Mouse (Mus musculus): ENCODE measurements around the gene Stk10.

Gene Stk10

GRCm38 (mm10) chr11:32568060-32568459 is 35.0 kb downstream of the Stk10 start:
- DNase-seq (ENCODE audit: low spot score): no peak

DNA sequence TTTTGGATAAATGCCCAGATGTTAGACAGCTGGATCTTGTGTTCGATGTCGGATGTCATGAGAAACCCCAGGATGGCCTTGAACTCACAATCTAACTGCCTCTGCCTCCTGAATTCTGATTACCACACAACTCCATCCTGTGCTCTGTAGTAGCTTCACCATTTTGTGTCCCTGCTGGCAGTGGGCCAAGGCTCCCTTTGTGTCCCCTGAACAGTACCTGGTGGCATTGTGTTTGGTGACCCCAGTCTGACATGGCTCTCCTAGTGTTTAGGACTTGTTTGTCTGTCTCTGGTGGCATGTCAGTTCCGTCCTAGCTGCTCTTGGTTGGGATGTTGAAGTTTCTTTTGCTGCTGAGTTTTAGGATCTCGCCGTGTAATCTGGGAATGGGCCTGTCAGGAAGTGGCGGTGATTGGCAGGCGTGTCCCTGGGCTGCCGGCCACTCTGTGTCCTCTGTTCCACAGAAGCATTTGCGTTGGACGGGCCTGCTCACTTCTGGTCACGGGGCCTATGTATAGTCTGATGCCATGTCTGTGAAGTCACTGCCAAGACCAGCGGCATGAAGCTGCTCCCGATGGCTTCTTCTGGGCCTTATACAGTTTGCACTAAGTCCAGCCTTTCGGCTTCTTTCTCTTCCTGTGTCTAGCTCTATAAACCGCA is 35.7 kb downstream of the Stk10 start:
- no peak for DNase-seq (ENCODE audit: low spot score)

GRCm38 (mm10) chr11:32571103-32571502 is 38.0 kb downstream of the Stk10 start:
- no peak for DNase-seq (ENCODE audit: low spot score)

GRCm38 (mm10) chr11:32573669-32574068 is 40.6 kb downstream of the Stk10 start:
- no peak for DNase-seq (ENCODE audit: low spot score)

DNA sequence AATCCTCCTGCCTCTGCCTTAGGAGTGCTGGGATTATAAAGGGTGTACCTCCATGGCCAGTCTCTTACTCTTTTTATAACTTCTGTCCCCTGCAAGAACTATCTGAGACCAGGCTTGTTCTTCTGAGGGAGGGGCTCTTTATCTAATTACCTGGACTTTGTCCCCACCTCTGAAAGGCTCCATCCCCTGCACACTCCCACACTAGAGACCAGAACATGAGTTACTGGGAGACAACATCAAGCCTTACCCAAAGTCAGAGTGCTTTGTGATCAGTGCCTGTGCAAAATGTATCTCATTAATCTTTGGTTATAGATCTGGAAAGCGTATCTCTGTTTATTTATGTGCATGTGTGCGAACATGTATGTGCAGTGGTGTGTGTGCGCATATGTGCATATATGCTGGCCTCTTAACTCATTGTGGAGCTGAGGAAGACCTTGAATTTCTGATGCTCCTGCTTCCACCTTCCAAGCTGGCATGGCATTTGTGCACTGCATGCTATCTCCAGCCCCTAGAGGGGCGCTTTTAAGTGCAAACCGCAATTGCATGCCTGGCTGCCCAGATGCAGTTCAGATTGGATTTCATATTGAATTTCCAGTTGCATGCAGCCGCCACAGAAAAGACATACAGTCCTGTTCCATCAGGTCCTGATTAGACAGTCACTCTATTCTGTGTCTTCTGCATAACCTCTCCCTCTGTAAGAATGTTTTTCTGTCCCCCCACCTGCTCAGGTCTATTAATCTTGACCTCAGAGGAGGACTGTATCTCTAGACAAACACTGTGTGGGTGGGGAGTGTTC is 43.1 kb downstream of the Stk10 start:
- no peak for DNase-seq (ENCODE audit: low spot score)

DNA sequence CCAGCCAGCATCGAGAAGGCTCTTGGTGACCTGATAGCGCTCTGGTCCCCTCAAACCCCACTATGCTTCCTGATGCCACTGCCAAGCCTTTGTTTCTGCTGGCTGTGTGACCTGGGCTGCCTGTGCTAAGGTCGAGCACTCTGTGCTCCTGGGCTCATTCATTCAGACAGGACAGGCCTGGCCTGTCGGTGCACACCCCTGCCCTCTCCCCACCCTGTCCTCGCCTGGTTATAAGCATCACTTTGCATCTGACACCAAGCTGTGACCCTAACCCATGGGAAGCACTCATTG is 43.6 kb downstream of the Stk10 start:
- no peak for DNase-seq (ENCODE audit: low spot score)

DNA sequence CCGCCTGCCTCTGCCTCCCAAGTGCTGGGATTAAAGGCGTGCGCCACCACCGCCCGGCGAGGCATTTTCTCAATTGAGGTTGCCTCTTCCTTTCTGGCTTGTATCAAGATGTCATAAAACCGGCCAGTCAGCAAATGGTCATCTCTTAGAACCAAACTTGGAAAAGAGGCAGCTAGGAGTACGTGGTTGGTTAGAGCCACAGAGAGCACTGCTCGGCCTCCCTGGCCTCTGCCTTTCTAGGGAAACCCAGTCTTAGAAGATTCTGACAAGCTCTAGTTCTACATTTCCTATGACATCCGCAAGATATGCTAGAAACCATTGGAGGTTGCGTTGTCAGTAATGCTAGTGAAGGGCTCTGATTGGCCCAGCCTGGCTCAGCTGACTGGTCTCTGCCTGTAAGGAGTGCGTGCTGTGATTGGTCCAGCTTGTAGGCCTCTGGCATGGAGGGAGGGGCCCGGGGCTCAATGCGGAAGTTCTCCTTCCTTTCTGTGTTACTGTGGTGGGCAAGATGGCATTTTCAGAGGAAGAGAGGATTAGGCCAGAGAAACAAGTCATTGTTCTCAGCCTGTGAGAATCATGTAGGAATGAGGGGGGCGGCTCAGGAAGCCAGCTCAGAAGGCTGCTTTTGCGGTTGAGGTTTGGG is 47.3 kb downstream of the Stk10 start:
- DNase-seq (ENCODE audit: low spot score): no peak

GRCm38 (mm10) chr11:32581031-32581430 is 47.9 kb downstream of the Stk10 start:
- no peak for DNase-seq (ENCODE audit: low spot score)

GRCm38 (mm10) chr11:32582813-32583212 is 49.7 kb downstream of the Stk10 start:
- no peak for DNase-seq (ENCODE audit: low spot score)

GRCm38 (mm10) chr11:32585996-32586395 is 52.9 kb downstream of the Stk10 start:
- no peak for DNase-seq (ENCODE audit: low spot score)

DNA sequence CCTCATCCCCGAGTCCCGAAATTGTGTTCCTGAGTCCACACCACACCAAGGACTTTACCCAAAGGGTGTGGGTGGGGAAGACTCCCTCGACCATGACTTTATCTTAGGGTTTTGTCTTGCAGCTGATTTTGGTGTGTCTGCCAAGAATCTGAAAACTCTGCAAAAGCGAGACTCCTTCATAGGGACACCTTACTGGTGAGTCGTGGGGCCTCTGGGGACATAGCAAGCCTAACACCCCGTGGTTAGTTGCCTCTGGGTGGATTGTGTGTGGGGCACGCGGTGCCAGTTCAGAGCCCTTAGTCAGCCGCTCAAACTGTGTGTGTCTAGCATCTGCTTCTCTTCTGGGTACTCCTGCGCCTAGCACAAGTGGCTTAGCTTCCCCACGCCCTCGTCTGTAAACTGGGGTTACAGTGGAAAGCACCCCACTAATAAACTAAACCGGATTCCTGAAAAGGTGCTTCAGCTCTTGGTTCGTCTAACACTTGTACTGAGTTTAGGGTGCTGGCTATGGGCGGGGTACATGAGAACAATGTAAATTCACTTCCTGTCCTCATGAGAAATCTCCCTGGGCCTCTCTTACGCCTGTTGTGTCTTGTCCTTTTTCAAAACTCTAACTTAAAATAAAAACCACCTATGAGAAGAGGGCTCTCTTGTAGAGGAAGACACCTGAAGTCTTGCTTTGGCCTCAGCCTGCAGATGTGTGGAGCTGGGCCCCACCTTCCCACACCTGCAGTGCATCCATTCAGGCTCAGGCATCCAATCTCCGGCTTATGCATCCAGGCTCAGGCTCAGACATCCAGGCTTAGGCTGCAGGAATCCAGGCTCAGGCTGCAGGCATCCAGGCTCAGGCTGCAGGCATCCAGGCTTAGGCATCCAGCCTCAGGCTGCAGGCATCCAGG is 54.3 kb downstream of the Stk10 start:
- DNase-seq (ENCODE audit: low spot score): no peak

DNA sequence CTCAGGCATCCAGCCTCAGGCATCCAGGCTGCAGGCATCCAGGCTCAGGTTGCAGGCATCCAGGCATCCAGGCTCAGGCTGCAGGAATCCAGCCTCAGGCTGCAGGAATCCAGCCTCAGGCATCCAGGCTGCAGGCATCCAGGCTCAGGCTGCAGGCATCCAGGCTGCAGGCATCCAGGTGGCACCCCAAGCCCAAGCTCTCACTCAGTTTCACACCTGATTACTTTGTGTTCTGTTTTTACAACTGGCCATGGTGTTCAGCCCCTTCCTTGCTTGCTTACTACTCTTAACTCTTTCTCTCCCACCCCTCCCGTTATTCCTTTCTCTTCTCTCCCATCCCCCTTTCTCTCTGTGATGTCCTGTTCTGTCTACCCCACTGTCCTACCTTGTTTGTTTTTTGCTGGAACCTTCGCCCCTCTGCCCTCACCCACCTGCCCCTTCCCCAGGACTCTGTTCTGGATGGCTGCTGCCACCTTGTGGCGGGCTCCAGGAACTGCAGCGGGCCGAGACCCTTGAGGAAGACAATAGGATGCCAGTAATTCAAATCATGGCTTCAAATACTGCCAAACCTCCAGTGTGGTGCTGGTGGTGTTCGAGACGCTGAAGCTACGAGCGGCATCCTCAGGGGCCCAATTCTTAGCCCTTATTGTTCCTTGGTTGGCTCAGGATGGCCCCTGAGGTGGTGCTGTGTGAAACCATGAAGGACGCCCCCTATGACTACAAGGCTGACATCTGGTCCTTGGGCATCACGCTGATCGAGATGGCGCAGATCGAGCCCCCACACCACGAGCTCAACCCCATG is 55.2 kb downstream of the Stk10 start:
- peak; percentile 79 for DNase-seq (ENCODE audit: low spot score)

DNA sequence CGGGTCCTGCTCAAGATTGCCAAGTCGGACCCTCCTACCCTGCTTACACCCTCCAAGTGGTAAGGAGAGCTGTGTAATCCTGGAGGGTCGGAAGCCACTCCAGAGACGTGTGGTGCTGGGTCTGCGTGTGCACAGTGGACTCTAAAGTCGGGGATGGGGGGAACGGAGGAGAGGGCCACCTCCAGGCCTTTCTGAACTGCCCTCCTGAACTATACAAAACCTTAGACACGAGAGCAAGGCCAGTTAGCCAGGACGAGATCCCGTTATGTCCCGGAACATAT is 55.7 kb downstream of the Stk10 start:
- no peak for DNase-seq (ENCODE audit: low spot score)

GRCm38 (mm10) chr11:32589201-32589600 is 56.1 kb downstream of the Stk10 start:
- no peak for DNase-seq (ENCODE audit: low spot score)

DNA sequence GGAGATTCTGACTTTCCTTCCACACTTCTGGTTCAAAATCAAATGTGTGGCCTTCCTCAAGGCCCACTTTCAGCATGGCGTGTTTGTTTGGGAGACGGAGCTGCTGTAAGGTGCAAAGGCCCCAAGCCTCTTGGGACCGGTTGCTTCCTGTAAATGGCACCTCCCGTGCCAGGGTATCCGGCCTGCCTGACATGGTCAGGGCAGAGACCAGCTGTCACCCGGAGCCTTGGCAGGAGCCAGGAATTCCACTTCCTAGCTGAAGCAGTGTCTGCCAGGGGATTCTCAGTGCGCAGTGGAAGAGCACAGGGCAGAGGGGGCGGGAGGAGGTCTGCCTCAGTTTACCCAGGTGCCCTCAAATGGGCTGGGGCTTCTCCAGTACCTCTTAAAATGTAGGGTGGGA is 56.7 kb downstream of the Stk10 start:
- DNase-seq (ENCODE audit: low spot score): no peak

- no peak for DNase-seq (ENCODE audit: low spot score)
These were observed 57.1 kb downstream of the Stk10 start for GRCm38 (mm10) chr11:32590205-32590604.

DNA sequence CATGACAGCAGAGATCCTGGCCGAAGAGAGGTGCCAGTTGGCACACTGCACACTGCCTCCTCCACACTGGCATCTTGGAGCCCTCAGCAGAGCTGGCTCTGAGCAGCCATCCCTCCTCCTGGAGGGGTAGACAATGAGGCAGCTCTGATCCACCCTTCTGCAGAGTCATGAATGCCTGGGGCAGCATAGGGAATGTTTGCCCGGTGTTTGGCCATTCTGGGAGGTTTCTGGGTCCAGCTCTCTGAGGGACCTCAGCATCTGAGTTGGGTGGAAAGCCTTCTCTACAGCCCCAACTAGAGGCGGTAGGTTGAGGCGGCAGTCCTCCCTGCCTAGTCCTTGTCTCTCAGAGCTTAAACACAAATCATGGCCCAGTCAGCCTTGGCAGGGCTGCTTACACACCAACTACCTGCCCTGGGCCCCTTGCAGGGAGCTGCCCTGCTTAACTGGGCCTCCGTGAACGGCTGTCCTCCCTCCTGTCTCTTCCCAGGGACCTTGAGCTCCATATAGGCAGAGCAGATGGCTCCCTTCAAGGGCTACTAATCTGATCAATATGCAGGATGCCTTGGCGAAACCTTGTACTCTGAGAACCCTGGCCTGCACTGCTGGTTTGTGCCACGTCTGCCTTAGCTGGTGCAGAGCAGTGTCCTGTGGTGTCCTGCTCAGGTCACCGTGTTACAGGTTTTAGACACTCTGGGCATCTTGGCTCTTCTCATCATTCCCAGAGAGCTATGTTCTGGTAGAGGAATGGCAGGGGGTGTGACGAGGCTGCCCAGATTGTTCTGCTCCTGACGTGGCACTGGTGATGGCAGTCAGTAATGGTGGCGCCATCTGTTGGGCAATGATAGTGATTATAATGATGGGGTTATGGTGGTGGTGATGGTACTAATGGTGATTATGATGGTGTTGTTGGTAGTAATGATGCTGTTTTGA is 59.1 kb downstream of the Stk10 start:
- DNase-seq (ENCODE audit: low spot score): no peak

DNA sequence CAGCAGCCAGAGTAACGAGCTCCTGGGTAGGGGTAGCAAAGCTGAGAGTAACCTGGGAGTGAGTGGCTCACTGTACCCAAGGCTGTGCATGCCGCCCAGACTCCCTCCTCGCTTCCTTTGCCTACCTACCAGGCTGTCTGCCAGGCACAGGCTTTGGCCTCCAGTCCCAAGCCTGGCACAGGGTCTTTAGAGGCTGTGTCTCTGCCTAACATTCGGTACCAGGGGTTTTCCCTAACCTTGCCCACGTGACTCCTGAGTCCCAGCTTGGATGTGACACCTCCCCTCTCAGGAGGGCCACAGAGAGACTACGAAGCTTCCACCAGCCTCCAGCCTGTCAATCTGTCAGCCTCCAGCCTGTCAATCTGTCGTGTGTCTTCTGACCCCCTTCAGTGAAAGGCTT is 60.0 kb downstream of the Stk10 start:
- DNase-seq (ENCODE audit: low spot score): no peak

- no peak for DNase-seq (ENCODE audit: low spot score)
These were observed 61.0 kb downstream of the Stk10 start for GRCm38 (mm10) chr11:32594122-32594521.

GRCm38 (mm10) chr11:32600371-32600770 is 67.3 kb downstream of the Stk10 start:
- no peak for DNase-seq (ENCODE audit: low spot score)

All from urinary bladder, postnatal 25 days (tissue).